Mouse (Mus musculus): Measurements from ENCODE around the gene Zpbp. TPM values are rescaled to one million over a fixed set of nuclear protein-coding genes. Genes with fewer than 3 reads are reported as not detected.

Gene Zpbp
- total RNA-seq, 2 experiments from 2014 or later, result 0.29 to 0.47 TPM

Other genes with a start within 250 kb of the Zpbp start
- gene Spata48, start 314 bp downstream of the Zpbp start, total RNA-seq (2021), result 1 to 10 TPM in 1 of 2 experiments, under 1 TPM in 1; 0.83 to 1.4 TPM
- not detected for gene 4930512M02Rik, start 165.4 kb upstream of the Zpbp start, total RNA-seq (2021)
- gene Ikzf1, start 222.6 kb upstream of the Zpbp start, total RNA-seq (2021), result 1 to 10 TPM; 3.8 to 4.2 TPM